Mouse (Mus musculus): ENCODE results near the gene Zfp119b. TPM values are rescaled to one million over a fixed set of nuclear protein-coding genes. Genes with fewer than 3 reads are reported as not detected.

Zfp119b gene
- total and polyA plus RNA-seq, 3 experiments: 1.1 to 2.0 TPM; not detected in 1

- Histone ChIP-seq H3K36me3 (ENCODE audit: control insufficient read depth in 1 of 2, insufficient read depth in 2 of 2, low read length in 2 of 2) (no peaks in the 10 kb centered on the region; a peak in 1 of 4 replicates), H3K27ac (ENCODE audit: control insufficient read depth, low read depth, low read length) (no peak within 1 kb of the TSS), H3K4me1 (ENCODE audit: control insufficient read depth in 1 of 2, insufficient read depth in 2 of 2, low read length in 2 of 2) (no peaks in the 10 kb centered on the region), H3K27me3 (ENCODE audit: control insufficient read depth in 1 of 2, insufficient read depth in 2 of 2, low read length in 2 of 2) (no peaks in the 10 kb centered on the region), H3K79me2 (ENCODE audit: control insufficient read depth, insufficient read depth, low read length, poor library complexity) (no peaks in the 10 kb centered on the region), H3K4me3 (ENCODE audit: control insufficient read depth in 1 of 2, insufficient read depth in 1 of 2, low read depth in 2 of 2, low read length in 2 of 2) (no peak within 1 kb of the TSS), H3K9ac (ENCODE audit: control insufficient read depth, low read depth, low read length, poor library complexity, severe bottlenecking) (no peak within 1 kb of the TSS), H3K9me3 (replicated peaks; ENCODE audit: insufficient read depth, low read length) (no peaks in the 10 kb centered on the region)
- TF ChIP-seq SIN3A (IDR thresholded peaks at IDR 0.05; ENCODE audit: low read length) (no peak), MAZ (IDR thresholded peaks at IDR 0.05; ENCODE audit: low read depth, low read length) (no peak), CHD2 (IDR thresholded peaks at IDR 0.05; ENCODE audit: low read length) (no peak), USF1 (IDR thresholded peaks at IDR 0.05; ENCODE audit: low read depth, low read length) (no peak), MAFK (IDR thresholded peaks at IDR 0.05; ENCODE audit: borderline replicate concordance, low read depth, low read length) (no peak), NELFE (IDR thresholded peaks at IDR 0.05; ENCODE audit: low read depth, low read length) (no peak), MXI1 (IDR thresholded peaks at IDR 0.05; ENCODE audit: low read depth, low read length) (no peak), USF2 (IDR thresholded peaks at IDR 0.05; ENCODE audit: borderline replicate concordance in 1 of 2, insufficient read depth in 1 of 2, low read depth in 1 of 2, low read length in 2 of 2) (no peak), BHLHE40 (IDR thresholded peaks at IDR 0.05; ENCODE audit: borderline replicate concordance, low read depth, low read length) (no peak), TBP (IDR thresholded peaks at IDR 0.05; ENCODE audit: low read depth, low read length) (no peak), RAD21 (IDR thresholded peaks at IDR 0.05; ENCODE audit: low read depth, low read length) (no peak)
- DNase-seq (ENCODE audit: low read depth, low spot score): no peak
Measured at GRCm38 (mm10) chr17:55969966-55970891, 20.9 kb upstream of the Zfp119b start, which contains the start of gene Shd. Gene Shd (plus strand): TSS chr17:55970467.

- no peaks in the 10 kb centered on the region for H3K27me3 ChIP-seq (ENCODE audit: control insufficient read depth in 1 of 2, insufficient read depth in 2 of 2, low read length in 2 of 2)
- no peaks in the 10 kb centered on the region for H3K9me3 ChIP-seq (replicated peaks; ENCODE audit: insufficient read depth, low read length)
- no peak overlapping the region for H3K9ac ChIP-seq (ENCODE audit: control insufficient read depth, low read depth, low read length, poor library complexity, severe bottlenecking)
- H3K4me1 ChIP-seq (ENCODE audit: control insufficient read depth in 1 of 2, insufficient read depth in 2 of 2, low read length in 2 of 2): no peaks in the 10 kb centered on the region
- no peaks in the 10 kb centered on the region for H3K79me2 ChIP-seq (ENCODE audit: control insufficient read depth, insufficient read depth, low read length, poor library complexity)
- no peak overlapping the region for H3K27ac ChIP-seq (ENCODE audit: control insufficient read depth, low read depth, low read length)
- H3K36me3 ChIP-seq (ENCODE audit: control insufficient read depth in 1 of 2, insufficient read depth in 2 of 2, low read length in 2 of 2): no peaks in the 10 kb centered on the region; a peak in 1 of 4 replicates
- DNase-seq (ENCODE audit: low read depth, low spot score): no peak
- TF ChIP-seq CHD2 (IDR thresholded peaks at IDR 0.05; ENCODE audit: low read length) (no peak), MAZ (IDR thresholded peaks at IDR 0.05; ENCODE audit: low read depth, low read length) (no peak), MAX (IDR thresholded peaks at IDR 0.05; ENCODE audit: low read length) (no peak), CTCF (IDR thresholded peaks at IDR 0.05 in 2 of 3, conservative IDR thresholded peaks at IDR 0.05 in 1 of 3; ENCODE audit: control insufficient read depth in 1 of 3, insufficient read depth in 1 of 3, low read depth in 2 of 3, low read length in 3 of 3, poor library complexity in 1 of 3, severe bottlenecking in 1 of 3) (no peak), RAD21 (IDR thresholded peaks at IDR 0.05; ENCODE audit: low read depth, low read length) (no peak), POLR2AphosphoS2 (IDR thresholded peaks at IDR 0.05; ENCODE audit: low read length) (peak; percentile 24; the same call in 1 of the 2 replicates), JUND (IDR thresholded peaks at IDR 0.05; ENCODE audit: low read depth, low read length) (no peak), TCF12 (IDR thresholded peaks at IDR 0.05; ENCODE audit: low read depth, low read length) (no peak), MXI1 (IDR thresholded peaks at IDR 0.05; ENCODE audit: low read depth, low read length) (no peak)
- no peak overlapping the region for H3K4me3 ChIP-seq (ENCODE audit: control insufficient read depth in 1 of 2, insufficient read depth in 1 of 2, low read depth in 2 of 2, low read length in 2 of 2)
Measured at GRCm38 (mm10) chr17:55969560-55969959, 20.3 kb upstream of the Zfp119b start.

Measured in MEL (cell line).